Mouse (Mus musculus) stomach, postnatal 0 days (tissue): ENCODE measurements around the gene Gm10197.
A peak's percentile ranks its signal among the peaks of the same experiment; 100 is the strongest.

ENCODE experiments used
- CTCF ChIP-seq: IDR thresholded peaks from 2 replicates; pipeline ENCODE4 v1.5.1; 2016; ENCODE audit warnings: antibody characterized with exemption, low read depth, mild to moderate bottlenecking, moderate library complexity
- EP300 ChIP-seq: optimal IDR thresholded peaks from 2 replicates; pipeline ENCODE3; 2016; ENCODE audit warnings: antibody characterized with exemption

DNA sequence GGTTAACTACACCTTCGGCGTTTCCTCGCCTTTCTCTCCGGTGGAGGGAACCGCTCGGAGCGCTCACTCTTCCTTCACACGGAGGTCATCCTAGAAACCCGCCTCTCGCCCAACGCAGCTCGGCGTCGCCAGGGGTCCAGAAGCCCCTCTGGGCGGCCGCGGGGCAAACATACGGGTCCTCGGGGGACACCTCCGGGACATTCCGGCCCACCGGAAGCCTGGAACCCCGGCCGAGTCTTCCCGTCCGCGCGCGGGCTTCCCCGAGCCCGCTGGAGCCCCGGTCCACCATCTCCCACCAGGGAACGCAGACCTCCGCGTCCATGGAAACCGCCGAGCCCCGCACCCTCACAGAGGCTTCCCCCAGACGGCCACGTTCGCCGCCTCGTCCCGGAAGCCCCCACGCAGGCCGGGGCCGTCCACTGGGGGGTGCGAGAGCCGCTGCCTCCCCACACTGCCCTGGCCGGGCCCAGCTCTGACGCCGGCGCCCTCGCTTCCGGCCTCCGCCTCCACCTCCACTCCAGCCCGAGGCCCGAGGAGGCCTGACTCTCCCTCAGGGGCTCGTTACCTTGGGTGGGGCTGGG, 18.4 kb upstream of the Gm10197 start:
- peak; percentile 44 for TF ChIP-seq CTCF
- no peak for TF ChIP-seq EP300
